Mouse (Mus musculus) forebrain, embryonic 16.5 days (tissue): ENCODE measurements at regions not wholly inside any gene's neighbourhood (a gene's known extent, or its start where the extent isn't known, plus 50 kb on each side); places are given as distances from the start of the nearest gene placed in this dataset.

ENCODE experiments used
- ATAC-seq: fragments of 200-750 bp; cut with Nextera tagmentation; 2 replicates; pipeline ENCODE4 v1.8.0; 2017; ENCODE audit warnings: mild to moderate bottlenecking, moderate library complexity
- H3K27ac ChIP-seq: fragments of 300-500 bp; sonication (generic); 2 replicates; pipeline ENCODE4 v1.5.1; 2014; ENCODE audit warnings: low read length, control low read depth
- H3K27me3 ChIP-seq: fragments of 300-500 bp; sonication (generic); replicated peaks from 2 replicates; pipeline ENCODE4 v1.6.1; 2014; ENCODE audit warnings: low read length; ENCODE audit not compliant: control insufficient read depth, insufficient read depth
- H3K36me3 ChIP-seq: fragments of 300-500 bp; sonication (generic); 2 replicates; pipeline ENCODE4 v1.6.1; 2014; ENCODE audit not compliant: control insufficient read depth, insufficient read depth
- H3K4me1 ChIP-seq: fragments of 300-500 bp; sonication (generic); replicated peaks from 2 replicates; pipeline ENCODE4 v1.6.1; 2014; ENCODE audit warnings: low read length; ENCODE audit not compliant: control insufficient read depth, insufficient read depth
- H3K4me2 ChIP-seq: fragments of 300-500 bp; sonication (generic); 2 replicates; pipeline ENCODE4 v1.6.1; 2014; ENCODE audit warnings: mild to moderate bottlenecking, low read length, control low read depth
- H3K4me3 ChIP-seq: fragments of 300-500 bp; sonication (generic); replicated peaks from 2 replicates; pipeline ENCODE4 v1.5.1; 2014; ENCODE audit warnings: mild to moderate bottlenecking, low read length, control low read depth
- H3K9ac ChIP-seq: fragments of 300-500 bp; sonication (generic); replicated peaks from 2 replicates; pipeline ENCODE4 v1.6.1; 2014; ENCODE audit warnings: low read depth, low read length, control low read depth
- H3K9me3 ChIP-seq: fragments of 300-500 bp; sonication (generic); 2 replicates; pipeline ENCODE4 v1.6.1; 2016; ENCODE audit warnings: low read length; ENCODE audit not compliant: control insufficient read depth
- WGBS: fragments of 180-500 bp; shearing (Covaris S2); extraction: QIAGEN DNeasy Blood & Tissue Kit; methylation state at CpG from one replicate; pipeline ENCODE4 v1.1.7; 2014; 5-methylcytosine and 5-hydroxymethylcytosine counted together

- Histone ChIP-seq H3K9me3 (no peaks in the 10 kb centered on the region), H3K36me3 (no peaks in the 10 kb centered on the region), H3K4me1 (no peaks in the 10 kb centered on the region), H3K4me2 (no peak overlapping the region), H3K9ac (no peak overlapping the region), H3K4me3 (no peak overlapping the region), H3K27ac (no peak overlapping the region), H3K27me3 (no peaks in the 10 kb centered on the region)
- WGBS: 94% methylated on average over 4 of the region's 4 CpGs
- ATAC-seq: no peak
Observed at GRCm38 (mm10) chr2:173454741-173455140, 67.6 kb upstream of the 1700021F07Rik start.

- H3K27me3 ChIP-seq: no peaks in the 10 kb centered on the region
- ATAC-seq: no peak
- no peaks in the 10 kb centered on the region for H3K36me3 ChIP-seq
- 90% methylated on average over 12 of the region's 12 CpGs for WGBS
- no peak overlapping the region for H3K9ac ChIP-seq
- H3K4me3 ChIP-seq: no peak overlapping the region
- no peaks in the 10 kb centered on the region for H3K4me1 ChIP-seq
- H3K9me3 ChIP-seq: no peaks in the 10 kb centered on the region
- no peak overlapping the region for H3K27ac ChIP-seq
- H3K4me2 ChIP-seq: no peak overlapping the region
Observed at GRCm38 (mm10) chr2:173455216-173455615, 67.2 kb upstream of the 1700021F07Rik start.

- no peaks in the 10 kb centered on the region for H3K36me3 ChIP-seq
- H3K9ac ChIP-seq: no peak overlapping the region
- H3K4me1 ChIP-seq: no peaks in the 10 kb centered on the region
- no peak for ATAC-seq
- 83% methylated on average over 7 of the region's 7 CpGs for WGBS
- H3K4me2 ChIP-seq: no peak overlapping the region
- no peak overlapping the region for H3K27ac ChIP-seq
- H3K4me3 ChIP-seq: no peak overlapping the region
- H3K9me3 ChIP-seq: no peaks in the 10 kb centered on the region
- no peaks in the 10 kb centered on the region for H3K27me3 ChIP-seq
Observed at GRCm38 (mm10) chr2:173456083-173456482, 66.3 kb upstream of the 1700021F07Rik start.

GRCm38 (mm10) chr2:173456924-173457623, 65.3 kb upstream of the 1700021F07Rik start:
- no peaks in the 10 kb centered on the region for H3K4me1 ChIP-seq
- no peak for ATAC-seq

GRCm38 (mm10) chr2:173457624-173458320, 64.6 kb upstream of the 1700021F07Rik start:
- WGBS: 93% methylated on average over 18 of the region's 18 CpGs
- Histone ChIP-seq H3K27me3 (no peaks in the 10 kb centered on the region), H3K9ac (no peak overlapping the region), H3K9me3 (no peaks in the 10 kb centered on the region), H3K27ac (no peak overlapping the region), H3K4me3 (no peak overlapping the region), H3K36me3 (no peaks in the 10 kb centered on the region), H3K4me1 (no peaks in the 10 kb centered on the region), H3K4me2 (no peak overlapping the region)
- ATAC-seq: no peak

More at GRCm38 (mm10) chr2:173456924-173457623, 65.3 kb upstream of the 1700021F07Rik start:
- H3K4me2 ChIP-seq: no peak overlapping the region
- no peaks in the 10 kb centered on the region for H3K9me3 ChIP-seq
- H3K27me3 ChIP-seq: no peaks in the 10 kb centered on the region
- no peak overlapping the region for H3K4me3 ChIP-seq
- no peaks in the 10 kb centered on the region for H3K36me3 ChIP-seq
- 90% methylated on average over 9 of the region's 9 CpGs for WGBS
- no peak overlapping the region for H3K27ac ChIP-seq
- no peak overlapping the region for H3K9ac ChIP-seq

- whole genome bisulfite sequencing: 88% methylated on average over 12 of the region's 12 CpGs
Observed at GRCm38 (mm10) chr2:173458861-173459260, 63.5 kb upstream of the 1700021F07Rik start.

GRCm38 (mm10) chr2:173463313-173463712, 59.1 kb upstream of the 1700021F07Rik start:
- Histone ChIP-seq H3K9ac (no peak overlapping the region), H3K4me1 (no peaks in the 10 kb centered on the region), H3K27me3 (no peaks in the 10 kb centered on the region), H3K36me3 (no peaks in the 10 kb centered on the region), H3K4me2 (no peak overlapping the region), H3K9me3 (no peaks in the 10 kb centered on the region), H3K27ac (no peak overlapping the region), H3K4me3 (no peak overlapping the region)
- 97% methylated on average over 9 of the region's 9 CpGs for WGBS
- ATAC-seq: no peak

More at GRCm38 (mm10) chr2:173458861-173459260, 63.5 kb upstream of the 1700021F07Rik start:
- Histone ChIP-seq H3K36me3 (no peaks in the 10 kb centered on the region), H3K4me1 (no peaks in the 10 kb centered on the region), H3K4me3 (no peak overlapping the region), H3K9me3 (no peaks in the 10 kb centered on the region), H3K4me2 (no peak overlapping the region), H3K27me3 (no peaks in the 10 kb centered on the region), H3K27ac (no peak overlapping the region), H3K9ac (no peak overlapping the region)
- no peak for ATAC-seq

GRCm38 (mm10) chr2:173464562-173464961, 57.8 kb upstream of the 1700021F07Rik start:
- Histone ChIP-seq H3K9ac (no peak overlapping the region), H3K27ac (no peak overlapping the region)
- whole genome bisulfite sequencing: 89% methylated on average over 2 of the region's 2 CpGs

GRCm38 (mm10) chr2:173465006-173465620, 57.3 kb upstream of the 1700021F07Rik start:
- Histone ChIP-seq H3K9me3 (no peaks in the 10 kb centered on the region), H3K27me3 (no peaks in the 10 kb centered on the region), H3K36me3 (no peaks in the 10 kb centered on the region), H3K9ac (no peak overlapping the region), H3K4me2 (no peak overlapping the region), H3K4me3 (no peak overlapping the region), H3K27ac (no peak overlapping the region), H3K4me1 (no peaks in the 10 kb centered on the region)
- no peak for ATAC-seq
- 58% methylated on average over 6 of the region's 6 CpGs for WGBS

More at GRCm38 (mm10) chr2:173464562-173464961, 57.8 kb upstream of the 1700021F07Rik start:
- Histone ChIP-seq H3K27me3 (no peaks in the 10 kb centered on the region), H3K4me2 (no peak overlapping the region), H3K36me3 (no peaks in the 10 kb centered on the region), H3K9me3 (no peaks in the 10 kb centered on the region), H3K4me3 (no peak overlapping the region), H3K4me1 (no peaks in the 10 kb centered on the region)
- ATAC-seq: no peak
